Mouse (Mus musculus) testis, adult 2 months (tissue): ENCODE measurements around the gene Aire.

Experiments used
- CTCF ChIP-seq: fragments of 200-500 bp; IDR thresholded peaks from 2 replicates; pipeline ENCODE4 v1.5.1; 2012; ENCODE audit warnings: low read depth, mild to moderate bottlenecking, inconsistent platforms, low read length, moderate library complexity; ENCODE audit not compliant: control insufficient read depth, insufficient read depth, insufficient replicate concordance
- POLR2A ChIP-seq: fragments of 200-500 bp; IDR thresholded peaks from 2 replicates; pipeline ENCODE4 v1.6.1; 2012; ENCODE audit warnings: low read depth, mild to moderate bottlenecking, inconsistent platforms, low read length, moderate library complexity; ENCODE audit not compliant: control insufficient read depth

GRCm38 (mm10) chr10:78086444-78087061, 43.1 kb upstream of the Aire start:
- TF ChIP-seq POLR2A (no peak), CTCF (no peak)
